Mouse (Mus musculus): ENCODE results near the gene Eif3f.

- TF ChIP-seq POLR2A (IDR thresholded peaks at IDR 0.05; ENCODE audit: insufficient read depth, low read depth, low read length) = no peak
- TF ChIP-seq CTCF (IDR thresholded peaks at IDR 0.05; ENCODE audit: insufficient read depth, low read depth, low read length) = no peak
These were observed 4.4 kb upstream of the Eif3f start, which contains the start of gene Nlrp10 for GRCm38 (mm10) chr7:108929726-108930393.

Measured in olfactory bulb, adult 2 months (tissue).